10 mouse cellular contexts compared by ENCODE assay signal in genomic region chr13:113602882-113603342, GRCm38 (mm10). TPM values are rescaled to one million over a fixed set of nuclear protein-coding genes. Genes with fewer than 3 reads are reported as not detected.
A peak's percentile ranks its signal among the peaks of the same experiment; 100 is the strongest.
DNase-seq lines count a peak whose midpoint lies in the region; ATAC-seq lines count a peak whose summit lies in the region.
"Had no signal": no experiment of that assay in that cellular context is flagged by ENCODE, and none has a peak within 500 bp of the region (broad histone marks: within the 10 kb centered on the region; RNA-seq: fewer than 3 reads in every experiment).

No protein-coding gene starts in this region.

- H3K4me3 ChIP-seq in heart, embryonic 11.5 days (ENCODE audit: low read depth, low read length) = no peak overlapping the region
- no peak overlapping the region for H3K4me3 ChIP-seq in neural tube, embryonic 15.5 days (replicated peaks)
- H3K4me3 ChIP-seq in stomach, embryonic 14.5 days (ENCODE audit: low read depth, low read length) = no peak overlapping the region

- H3K36me3 ChIP-seq in heart, embryonic 11.5 days (ENCODE audit: control insufficient read depth, insufficient read depth, low read length) = 0 out of 2 replicates have a peak, but pooled peaks cover 2% of the 10 kb centered on the region
- H3K36me3 ChIP-seq in neural tube, embryonic 15.5 days = no peaks in the 10 kb centered on the region
- H3K36me3 ChIP-seq in stomach, embryonic 14.5 days (ENCODE audit: control insufficient read depth, insufficient read depth, low read length) = no peaks in the 10 kb centered on the region

- H3K4me2 ChIP-seq in heart, embryonic 11.5 days = no peak overlapping the region
- H3K4me2 ChIP-seq in neural tube, embryonic 15.5 days = no peak overlapping the region
- H3K4me2 ChIP-seq in stomach, embryonic 14.5 days (replicated peaks; ENCODE audit: low read depth, low read length) = peak overlapping the region; percentile 24

- H3K9ac ChIP-seq in heart, embryonic 11.5 days (ENCODE audit: low read depth, low read length) = no peak overlapping the region
- no peak overlapping the region for H3K9ac ChIP-seq in neural tube, embryonic 15.5 days (replicated peaks)
- H3K9ac ChIP-seq in stomach, embryonic 14.5 days (replicated peaks; ENCODE audit: low read depth, low read length) = no peak overlapping the region

- H3K9me3 ChIP-seq in heart, embryonic 11.5 days (replicated peaks; ENCODE audit: control insufficient read depth, low read length) = no peaks in the 10 kb centered on the region
- H3K9me3 ChIP-seq in neural tube, embryonic 15.5 days (replicated peaks) = no peaks in the 10 kb centered on the region
- H3K9me3 ChIP-seq in stomach, embryonic 14.5 days (ENCODE audit: control insufficient read depth, low read depth, low read length) = no peaks in the 10 kb centered on the region

- WGBS in heart, embryonic 11.5 days (ENCODE audit: insufficient replicate concordance) = 85% methylated on average over 17 of the region's 17 CpGs
- WGBS in neural tube, embryonic 15.5 days = 87% methylated on average over 17 of the region's 17 CpGs
- 63% methylated on average over 17 of the region's 17 CpGs for WGBS in stomach, embryonic 14.5 days

- ATAC-seq in heart, embryonic 11.5 days (replicated peaks; ENCODE audit: insufficient number of reproducible peaks, low FRiP score, low TSS enrichment) = no peak
- ATAC-seq in neural tube, embryonic 15.5 days (ENCODE audit: low FRiP score) = no peak
- peak; percentile 83 for ATAC-seq in stomach, embryonic 14.5 days (ENCODE audit: insufficient number of reproducible peaks, insufficient read depth, low FRiP score, low read depth)

- no peaks in the 10 kb centered on the region for H3K27me3 ChIP-seq in heart, embryonic 11.5 days (ENCODE audit: control insufficient read depth, insufficient read depth, low read length)
- H3K27me3 ChIP-seq in neural tube, embryonic 15.5 days (replicated peaks) = no peaks in the 10 kb centered on the region
- no peaks in the 10 kb centered on the region for H3K27me3 ChIP-seq in stomach, embryonic 14.5 days (ENCODE audit: control insufficient read depth, insufficient read depth, low read length)

- no peak overlapping the region for H3K27ac ChIP-seq in heart, embryonic 11.5 days (ENCODE audit: low read depth, low read length)
- H3K27ac ChIP-seq in neural tube, embryonic 15.5 days (replicated peaks) = 0 out of 2 replicates have a peak overlapping the region, but pooled peaks have one; percentile 41
- H3K27ac ChIP-seq in stomach, embryonic 14.5 days (ENCODE audit: low read length) = peak overlapping the region; percentile 56; the same call in 1 of the 2 replicates

- H3K4me1 ChIP-seq in heart, embryonic 11.5 days (ENCODE audit: control insufficient read depth, insufficient read depth, low read length) = peaks cover 38% of the 10 kb centered on the region
- peaks cover 42% of the 10 kb centered on the region for H3K4me1 ChIP-seq in neural tube, embryonic 15.5 days
- H3K4me1 ChIP-seq in stomach, embryonic 14.5 days (ENCODE audit: control insufficient read depth, insufficient read depth, low read length) = peaks cover 33% of the 10 kb centered on the region

- peak; percentile 74 to 81 for DNase-seq in heart, adult 18-20 months
- no peak for DNase-seq in neural tube, embryonic 10.5 days (ENCODE audit: extremely low spot score, low spot score)
- peak; percentile 59 for DNase-seq in kidney, adult 9 months
- no peak for DNase-seq in thymus, postnatal 10 days (ENCODE audit: low spot score in 2 of 2)
- DNase-seq in frontal cortex, postnatal 14 days (ENCODE audit: low spot score in 2 of 2) = no peak
- DNase-seq: gastrocnemius, postnatal 14 days; lung, postnatal 14 days had no signal

RNA-seq across cellular contexts. Expression of gene Snx18, which starts 15.5 kb away (rescaled TPM):
- total RNA-seq in heart, adult 18-20 months (2021) = 10 to 100 TPM; 20.2 to 20.4 TPM
- polyA plus RNA-seq in heart, embryonic 11.5 days (2014; fragmentation: Nextera tagmentation; extraction: Ambion mirVana) = 21.6 and 23.1 TPM in 2 replicates
- polyA plus RNA-seq in neural tube, embryonic 15.5 days (2015; fragmentation: Nextera tagmentation; extraction: Ambion mirVana) = 9.9 and 12.3 TPM in 2 replicates
- polyA plus RNA-seq in stomach, embryonic 14.5 days (2014; fragmentation: Nextera tagmentation; extraction: Ambion mirVana) = 28.1 and 30.2 TPM in 2 replicates

Comparison
In these comparisons a context has a peak if more than half of its experiments do, and no peak if none do; other contexts are left out.
1. DNase-seq: peak in heart, adult 18-20 months (2 of 2) and kidney, adult 9 months (single experiment); none in neural tube, embryonic 10.5 days (single experiment), thymus, postnatal 10 days (0 of 2) and frontal cortex, postnatal 14 days (0 of 2).